Mouse (Mus musculus) MN1 (cell line): ENCODE measurements around the gene Tmem200b.

Experiments used
- DNase-seq: peaks from one replicate; pipeline ENCODE4 v3.0.0-alpha.2; 2016; ENCODE audit warnings: low spot score

Gene Tmem200b

DNA sequence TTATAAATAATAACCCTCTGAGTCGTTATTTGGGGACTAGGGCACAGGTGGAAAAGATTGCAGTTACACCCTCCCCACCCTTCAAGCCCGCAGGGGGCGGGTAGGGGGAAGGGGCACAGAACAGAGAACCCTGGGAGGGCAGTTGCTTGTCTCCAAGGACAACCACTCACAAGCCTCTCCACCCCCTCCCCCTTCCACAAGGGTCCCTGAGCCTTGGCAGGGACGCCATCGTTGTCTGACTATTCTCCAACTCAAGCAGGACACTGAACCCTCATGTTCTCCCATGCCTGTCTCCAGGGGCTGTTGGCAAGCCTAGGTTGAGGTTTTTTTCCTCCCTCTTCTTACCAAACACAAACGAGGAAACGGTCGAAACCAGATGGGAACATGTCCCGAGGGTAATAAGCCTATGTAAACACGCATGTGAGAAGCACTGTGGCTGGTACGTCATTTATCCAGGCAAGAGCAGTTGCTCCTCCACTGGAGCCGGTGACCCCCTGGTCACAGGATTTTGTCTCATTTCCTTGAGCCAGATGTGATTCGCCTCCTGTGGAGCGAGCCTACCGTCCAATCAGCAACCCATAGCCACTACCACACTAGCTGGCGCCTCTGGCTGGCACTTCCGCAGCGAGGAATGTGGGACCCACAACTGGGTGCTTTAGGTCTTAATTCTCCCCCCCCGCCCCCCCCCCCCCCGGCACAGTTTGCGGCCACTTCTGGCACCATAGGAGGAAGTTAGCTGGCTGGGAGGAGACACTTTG lies 11.2 kb upstream of the Tmem200b start:
- peak; percentile 35 for DNase-seq

GRCm38 (mm10) chr4:131911521-131911920 lies 10.1 kb upstream of the Tmem200b start:
- DNase-seq = no peak

DNA sequence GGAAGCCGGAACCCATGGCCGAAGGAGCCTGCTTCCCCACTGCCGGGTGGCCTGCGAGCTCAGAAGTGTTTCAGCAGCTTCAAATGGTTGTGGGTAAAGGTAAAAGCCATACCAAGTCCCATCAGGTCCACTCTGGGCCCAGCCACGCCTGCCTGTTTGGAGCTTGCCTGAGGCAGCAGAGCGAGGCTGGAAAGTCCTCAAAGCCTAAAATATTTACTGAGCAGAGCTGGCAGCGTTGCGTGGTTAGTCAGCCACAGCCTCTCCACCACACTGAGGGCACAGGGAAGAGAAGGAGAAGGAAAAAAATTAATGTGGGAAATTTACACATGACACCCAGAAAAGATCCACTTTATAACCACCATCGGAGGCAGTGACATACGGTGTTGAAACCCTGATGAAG lies 8.0 kb upstream of the Tmem200b start:
- no peak for DNase-seq

- DNase-seq = peak; percentile 17
Measured at GRCm38 (mm10) chr4:131914046-131914643, 7.4 kb upstream of the Tmem200b start.

DNA sequence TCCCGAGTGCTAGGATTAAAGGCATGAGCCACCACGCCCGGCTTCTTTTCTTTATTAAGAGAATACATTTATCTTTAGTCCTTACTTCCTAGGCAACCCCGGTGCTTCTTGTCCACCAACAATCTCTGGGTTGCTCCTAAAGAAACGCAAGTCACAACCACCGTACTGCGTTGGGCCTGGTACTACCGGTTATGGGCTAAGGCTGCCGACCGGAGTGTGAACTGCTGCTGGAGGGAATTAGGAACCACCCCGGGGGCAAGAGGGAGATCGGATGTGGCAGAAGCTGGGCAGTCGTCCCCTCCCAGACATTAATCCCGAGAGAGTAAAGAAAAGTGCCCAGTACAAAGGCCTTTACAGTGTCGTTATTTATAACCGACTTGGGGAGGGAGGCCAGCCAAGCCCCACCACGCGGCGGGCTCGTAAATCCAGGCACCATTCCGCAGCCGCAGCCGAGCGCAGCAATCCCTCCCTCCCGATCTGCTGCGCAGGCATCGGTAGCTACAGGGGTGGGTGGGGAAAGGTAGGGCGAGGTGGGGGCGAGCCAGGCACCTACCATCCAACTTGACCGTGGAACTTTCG lies 6.6 kb upstream of the Tmem200b start:
- DNase-seq = peak; percentile 31

- DNase-seq = peak; percentile 14
Measured at GRCm38 (mm10) chr4:131915821-131916328, 5.7 kb upstream of the Tmem200b start.

DNA sequence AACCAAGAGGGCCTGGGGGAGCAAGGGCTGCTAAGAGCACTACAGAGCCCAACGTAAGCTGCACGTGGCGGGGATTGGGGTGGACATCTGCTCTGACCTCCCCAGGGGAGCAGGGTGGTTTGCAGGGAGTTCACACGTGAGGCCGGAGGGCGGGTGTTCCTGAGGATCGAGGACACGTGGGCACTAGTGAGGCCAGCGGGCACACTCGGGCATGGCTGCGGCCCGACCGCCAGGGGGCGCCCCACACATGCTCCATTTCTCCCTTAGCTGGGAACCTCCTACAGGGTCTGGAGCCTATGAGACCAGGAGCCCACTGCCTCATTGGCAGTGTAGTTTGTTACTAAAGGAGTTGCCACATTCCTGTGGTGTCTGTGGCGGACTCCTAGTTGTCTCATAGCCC lies 5.1 kb upstream of the Tmem200b start:
- peak; percentile 82 for DNase-seq

DNA sequence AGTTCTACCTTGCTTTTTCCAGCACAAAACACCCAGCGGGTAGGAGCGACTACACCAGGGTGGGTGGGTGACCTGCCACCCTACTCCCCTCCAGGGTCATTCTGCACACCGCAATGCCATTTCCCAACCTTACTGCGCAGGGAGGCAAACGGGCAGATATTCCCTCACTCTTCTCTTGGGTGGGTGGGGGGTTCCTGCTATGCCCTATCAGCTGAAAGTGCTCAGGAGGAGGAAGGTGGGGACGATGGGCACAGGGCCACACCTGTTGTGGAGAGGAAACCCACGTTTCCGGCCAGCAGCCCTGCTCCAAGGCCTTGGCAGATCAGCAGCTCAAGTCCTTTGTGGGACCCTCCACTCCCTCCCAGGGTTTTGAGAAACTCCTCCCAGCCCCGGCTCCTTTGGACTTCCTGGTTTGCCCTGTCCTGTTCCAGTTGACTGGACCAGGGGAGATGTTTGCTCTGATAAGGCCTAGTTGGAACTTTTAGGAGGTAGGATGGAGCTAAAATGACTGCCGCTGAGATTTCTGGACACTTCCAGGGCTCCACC lies 4.5 kb upstream of the Tmem200b start:
- DNase-seq = no peak

DNA sequence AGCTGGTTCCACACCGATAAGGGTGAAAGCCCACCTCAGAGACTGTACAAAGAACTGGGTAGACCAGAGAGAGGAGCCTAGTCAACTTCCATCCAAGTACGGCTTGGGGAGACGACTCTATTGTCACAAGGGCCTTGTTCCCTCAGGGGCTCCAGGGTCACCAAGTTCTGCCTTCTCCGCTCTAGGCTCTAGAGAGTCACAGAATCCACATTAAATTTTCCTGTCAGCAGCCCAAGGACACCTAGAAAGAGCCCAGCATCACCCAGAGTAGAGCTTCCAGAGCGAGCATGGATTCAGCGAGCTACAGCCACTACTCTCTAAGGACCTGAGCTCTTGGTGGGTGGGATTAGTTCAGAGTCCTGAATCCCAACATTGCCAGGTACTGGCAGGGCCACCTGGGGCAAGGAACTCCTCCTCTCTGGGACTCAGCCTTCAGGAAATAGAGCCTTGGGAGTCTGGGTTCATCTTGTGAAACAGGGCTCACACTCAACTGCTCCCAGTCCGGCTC lies 3.5 kb upstream of the Tmem200b start:
- no peak for DNase-seq

- peak; percentile 59 for DNase-seq
Measured at GRCm38 (mm10) chr4:131918711-131919500, 2.7 kb upstream of the Tmem200b start.

DNA sequence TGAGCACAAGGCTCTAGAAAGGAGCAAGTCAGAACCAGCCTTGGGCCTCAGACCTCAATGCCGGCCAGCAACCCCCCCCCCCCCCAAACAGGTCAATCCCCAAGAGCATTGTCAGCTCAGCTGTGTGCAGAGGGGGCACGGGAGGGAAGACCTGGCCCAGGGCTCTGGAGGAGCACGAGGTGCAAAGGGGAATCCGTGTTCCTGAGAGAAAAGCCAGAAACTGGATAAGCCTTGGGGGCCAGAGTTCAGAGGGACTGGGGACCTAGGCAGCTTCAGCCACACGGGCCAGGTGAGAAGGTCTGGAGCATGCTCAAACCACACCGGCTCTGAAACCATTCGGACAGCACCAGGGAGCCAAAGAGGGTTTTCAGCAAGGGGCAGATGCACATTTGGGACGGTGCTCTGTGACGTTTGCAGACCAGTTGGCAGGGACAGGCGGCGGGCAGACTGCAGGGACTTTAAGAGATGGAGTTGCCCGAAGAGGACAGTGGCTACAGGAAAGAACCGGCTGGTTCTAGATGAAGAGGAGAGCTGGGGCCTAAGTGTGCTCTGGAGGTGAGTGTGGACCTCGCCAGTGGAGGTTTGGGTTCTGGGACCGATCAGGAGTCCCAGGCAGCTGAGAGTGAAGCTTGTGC lies 1.9 kb upstream of the Tmem200b start:
- peak; percentile 38 for DNase-seq

GRCm38 (mm10) chr4:131920141-131920594 lies 1.4 kb upstream of the Tmem200b start:
- peak; percentile 52 for DNase-seq

DNA sequence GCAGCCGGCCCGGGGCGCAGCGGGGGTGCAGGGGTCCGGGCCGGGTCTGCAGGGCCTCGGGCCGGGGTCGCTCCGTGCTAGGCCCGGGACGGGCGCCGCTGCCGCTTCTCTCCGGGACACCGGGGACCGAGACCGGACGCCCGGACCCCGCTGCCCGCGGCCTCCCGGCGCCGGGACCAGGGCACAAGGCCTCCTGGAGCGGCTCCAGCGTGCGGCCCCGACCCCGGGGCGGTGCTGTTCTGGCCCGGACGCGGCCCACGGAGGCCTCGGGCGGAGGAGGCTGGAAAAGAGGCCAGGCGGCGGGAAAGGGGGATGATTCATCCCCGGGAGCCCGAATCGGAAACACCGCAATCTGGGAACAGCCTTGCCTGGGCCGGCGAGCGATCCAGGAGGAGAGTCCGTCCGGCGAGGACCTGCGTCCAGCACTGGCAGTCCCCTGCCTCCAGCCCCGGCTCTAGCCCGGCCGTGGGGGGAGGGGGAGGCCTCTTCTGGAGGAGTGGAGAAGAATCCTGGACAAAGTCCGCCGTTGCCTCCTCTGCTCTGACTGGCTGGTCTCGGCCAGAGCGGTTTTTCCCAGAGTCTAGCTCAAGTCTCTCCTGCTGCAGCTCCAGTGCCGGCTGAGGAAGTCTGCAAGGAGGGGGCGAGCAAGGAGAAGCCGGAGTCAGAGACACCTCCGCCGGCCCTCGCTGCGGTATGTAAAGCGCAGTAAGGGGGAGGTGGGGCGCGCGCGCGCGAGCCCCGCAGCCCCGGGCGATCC lies 798 bp upstream of the Tmem200b start:
- DNase-seq = peak; percentile 46

GRCm38 (mm10) chr4:131922404-131922803 lies 833 bp downstream of the Tmem200b start:
- DNase-seq = no peak

DNA sequence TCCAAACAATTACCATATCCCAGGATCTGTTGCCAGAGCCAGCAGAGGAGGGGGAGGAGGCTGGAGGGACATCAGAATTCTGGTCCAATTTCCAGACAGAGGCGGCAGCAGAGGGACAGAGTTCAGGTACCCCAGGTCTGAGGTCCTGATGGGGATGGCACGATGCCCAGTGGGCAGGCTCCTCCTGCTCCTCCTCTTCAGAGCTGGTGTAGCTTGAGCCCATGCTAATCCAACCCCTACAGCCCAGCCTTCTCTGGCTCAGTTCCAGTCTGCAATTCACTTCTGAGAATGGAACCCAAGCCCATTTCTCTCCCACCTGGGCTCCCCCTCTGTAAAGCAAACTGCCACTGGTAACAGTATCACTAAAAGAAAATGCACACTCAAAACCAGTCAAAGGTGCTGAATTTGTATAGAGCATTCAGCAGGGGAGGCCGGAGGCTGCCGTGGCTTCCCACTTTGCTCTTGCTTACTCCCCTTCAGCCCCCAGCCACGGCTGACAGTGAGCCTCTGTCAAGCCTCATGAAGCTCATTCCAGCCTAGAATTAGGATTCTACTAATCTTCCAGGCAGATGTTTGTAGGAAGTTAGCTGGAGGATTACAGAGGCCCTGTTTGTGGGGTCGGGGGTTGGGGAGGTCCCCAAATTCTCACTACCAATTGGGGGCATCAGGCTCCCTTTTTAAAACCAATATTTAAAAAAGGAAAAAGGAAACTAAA lies 2.7 kb downstream of the Tmem200b start:
- DNase-seq = peak; percentile 27

- DNase-seq = no peak
Measured at GRCm38 (mm10) chr4:131929146-131929545, 7.6 kb downstream of the Tmem200b start.

GRCm38 (mm10) chr4:131939459-131939858 lies 17.9 kb downstream of the Tmem200b start:
- no peak for DNase-seq

- no peak for DNase-seq
Measured at GRCm38 (mm10) chr4:131940846-131941245, 19.3 kb downstream of the Tmem200b start.

DNA sequence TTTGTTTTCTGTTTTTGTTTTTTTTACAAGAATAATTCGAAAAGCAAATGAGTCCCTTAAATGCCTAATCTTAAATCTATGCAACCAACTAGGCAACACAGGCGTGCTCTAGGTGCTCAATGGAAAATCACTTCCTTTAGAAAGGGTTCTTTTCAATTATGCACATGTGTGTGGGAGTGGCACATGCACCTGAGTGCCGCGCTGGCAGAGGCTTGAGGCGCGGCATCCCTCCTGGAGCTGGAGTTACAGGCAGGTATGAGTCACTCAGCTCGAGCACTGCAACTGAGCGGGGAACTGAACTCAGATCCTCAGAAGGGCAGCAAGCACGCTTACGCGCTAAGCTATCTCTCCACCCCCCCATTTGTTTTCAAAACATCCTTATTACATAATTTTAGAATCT lies 26.3 kb downstream of the Tmem200b start:
- DNase-seq = no peak

DNA sequence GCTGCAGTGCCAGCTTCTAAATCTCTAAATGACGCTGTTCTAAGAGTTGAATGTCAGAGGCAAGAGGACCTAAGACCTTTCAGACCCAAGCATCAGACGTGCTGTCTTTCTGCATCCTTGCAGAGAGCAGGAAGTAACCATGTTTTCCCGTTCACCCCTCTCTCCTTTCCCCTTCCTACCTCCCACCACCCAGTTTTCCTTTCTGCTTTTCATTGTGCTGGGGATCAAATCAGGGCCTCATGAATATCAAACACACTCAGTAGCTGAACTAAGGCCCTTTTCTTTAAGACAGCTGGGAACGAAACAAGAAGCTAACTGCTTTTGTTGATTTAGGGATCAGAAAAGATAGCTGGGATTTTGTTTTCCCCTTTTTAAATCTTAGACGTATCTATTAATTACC lies 28.3 kb downstream of the Tmem200b start:
- DNase-seq = no peak
